Mouse (Mus musculus) testis, adult 2 months (tissue): ENCODE measurements around the gene Gm45021. TPM values are rescaled to one million over a fixed set of nuclear protein-coding genes. Genes with fewer than 3 reads are reported as not detected.
"Not testable (repeated sequence)": the region's sequence is repeated elsewhere in the genome, so short reads cannot be mapped to it uniquely, and the experiment has no call there.

Source experiments
- H3K27ac ChIP-seq: fragments of 200-500 bp; 2 replicates; pipeline ENCODE4 v1.5.1; 2012; ENCODE audit warnings: low read depth, low read length; ENCODE audit not compliant: control insufficient read depth, insufficient read depth
- H3K27me3 ChIP-seq: fragments of 200-500 bp; 2 replicates; pipeline ENCODE4 v1.6.1; 2012; ENCODE audit warnings: mild to moderate bottlenecking, low read length, moderate library complexity; ENCODE audit not compliant: control insufficient read depth, insufficient read depth
- H3K36me3 ChIP-seq: fragments of 200-500 bp; 2 replicates; pipeline ENCODE4 v1.6.1; 2012; ENCODE audit warnings: mild to moderate bottlenecking, low read length; ENCODE audit not compliant: control insufficient read depth, insufficient read depth
- H3K4me1 ChIP-seq: fragments of 200-500 bp; 2 replicates; pipeline ENCODE4 v1.6.1; 2012; ENCODE audit warnings: low read length; ENCODE audit not compliant: control insufficient read depth, insufficient read depth
- H3K4me3 ChIP-seq: fragments of 200-500 bp; 2 replicates; pipeline ENCODE4 v1.5.1; 2012; ENCODE audit warnings: low read depth, mild to moderate bottlenecking, low read length, moderate library complexity, mixed read lengths; ENCODE audit not compliant: control insufficient read depth
- CTCF ChIP-seq: fragments of 200-500 bp; IDR thresholded peaks from 2 replicates; pipeline ENCODE4 v1.5.1; 2012; ENCODE audit warnings: low read depth, mild to moderate bottlenecking, inconsistent platforms, low read length, moderate library complexity; ENCODE audit not compliant: control insufficient read depth, insufficient read depth, insufficient replicate concordance
- POLR2A ChIP-seq: fragments of 200-500 bp; IDR thresholded peaks from 2 replicates; pipeline ENCODE4 v1.6.1; 2012; ENCODE audit warnings: low read depth, mild to moderate bottlenecking, inconsistent platforms, low read length, moderate library complexity; ENCODE audit not compliant: control insufficient read depth
- polyA plus RNA-seq: library from polyadenylated mRNA; depleted of rRNA; stranded (reverse); fragments of >200 nt; gene quantifications from 2 replicates; pipeline ENCODE4 v1.2.3, GENCODE M21; 2012

The Gm45021 gene
- polyA plus RNA-seq, 1 experiment, result not detected

DNA sequence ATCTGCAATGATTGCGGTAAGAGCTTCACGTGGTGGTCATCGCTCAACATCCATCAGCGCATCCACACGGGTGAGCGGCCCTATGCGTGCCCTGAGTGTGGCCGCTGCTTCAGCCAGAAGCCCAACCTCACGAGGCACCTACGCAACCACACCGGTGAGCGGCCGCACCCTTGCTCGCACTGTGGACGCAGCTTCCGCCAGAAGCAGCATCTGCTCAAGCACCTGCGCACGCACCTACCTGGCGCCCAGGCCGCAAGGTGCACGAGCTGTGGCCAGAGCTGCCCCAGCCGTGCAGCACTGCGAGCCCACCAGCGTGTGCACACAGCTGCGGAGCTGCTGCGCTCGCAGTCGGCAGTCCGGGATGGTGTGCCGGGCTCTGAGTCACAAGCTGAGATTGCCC lies 30.6 kb downstream of the Gm45021 start:
- no peaks in the 10 kb centered on the region for H3K36me3 ChIP-seq
- H3K27ac ChIP-seq, result no peak overlapping the region
- no peak for TF ChIP-seq CTCF
- 0 out of 2 replicates have a peak, but pooled peaks have one; percentile 6 for TF ChIP-seq POLR2A
- H3K4me1 ChIP-seq, result peaks cover 15% of the 10 kb centered on the region
- H3K4me3 ChIP-seq, result peak overlapping the region; percentile 8
- no peaks in the 10 kb centered on the region for H3K27me3 ChIP-seq

- H3K4me3 ChIP-seq, H3K36me3 ChIP-seq, H3K27me3 ChIP-seq, H3K27ac ChIP-seq: not testable (repeated sequence)
- peaks cover 15% of the 10 kb centered on the region for H3K4me1 ChIP-seq
Measured at GRCm38 (mm10) chr6:48622186-48622843, 32.9 kb downstream of the Gm45021 start.

DNA sequence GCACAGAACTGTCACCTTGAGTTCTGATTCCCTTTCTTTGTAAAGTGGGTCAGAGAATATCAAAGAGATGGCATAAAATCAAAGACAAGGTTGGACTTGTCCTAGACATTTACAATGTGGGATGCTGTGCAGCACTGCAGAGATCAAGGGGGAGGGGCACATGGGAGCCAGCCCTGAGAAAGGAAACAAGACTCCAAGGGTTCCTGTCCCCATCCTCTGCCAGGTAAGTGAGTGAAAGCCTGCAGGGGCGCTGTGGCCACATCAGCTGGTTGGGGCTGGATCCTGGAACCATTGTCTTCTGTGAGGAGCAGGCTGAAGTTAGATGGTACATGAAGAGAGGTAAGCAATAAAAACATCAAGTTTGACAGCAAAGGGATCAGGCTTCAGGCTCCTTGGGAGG lies 34.0 kb downstream of the Gm45021 start:
- no peak overlapping the region for H3K4me3 ChIP-seq
- H3K27ac ChIP-seq, result no peak overlapping the region
- no peaks in the 10 kb centered on the region for H3K36me3 ChIP-seq
- H3K27me3 ChIP-seq, result no peaks in the 10 kb centered on the region
- TF ChIP-seq CTCF (no peak), POLR2A (no peak)
- peaks cover 15% of the 10 kb centered on the region for H3K4me1 ChIP-seq

GRCm38 (mm10) chr6:48626464-48626863 lies 37.1 kb downstream of the Gm45021 start, which contains the start of gene AI854703:
Gene AI854703, plus strand, starts transcription at chr6:48626764.
- H3K36me3 ChIP-seq, result no peaks in the 10 kb centered on the region
- peaks cover 9% of the 10 kb centered on the region for H3K4me1 ChIP-seq
- H3K4me3 ChIP-seq, result peak within 1 kb of the TSS; percentile 39
- H3K27ac ChIP-seq, result no peak within 1 kb of the TSS
- TF ChIP-seq CTCF, result no peak
- TF ChIP-seq POLR2A, result no peak
- H3K27me3 ChIP-seq, result no peaks in the 10 kb centered on the region

DNA sequence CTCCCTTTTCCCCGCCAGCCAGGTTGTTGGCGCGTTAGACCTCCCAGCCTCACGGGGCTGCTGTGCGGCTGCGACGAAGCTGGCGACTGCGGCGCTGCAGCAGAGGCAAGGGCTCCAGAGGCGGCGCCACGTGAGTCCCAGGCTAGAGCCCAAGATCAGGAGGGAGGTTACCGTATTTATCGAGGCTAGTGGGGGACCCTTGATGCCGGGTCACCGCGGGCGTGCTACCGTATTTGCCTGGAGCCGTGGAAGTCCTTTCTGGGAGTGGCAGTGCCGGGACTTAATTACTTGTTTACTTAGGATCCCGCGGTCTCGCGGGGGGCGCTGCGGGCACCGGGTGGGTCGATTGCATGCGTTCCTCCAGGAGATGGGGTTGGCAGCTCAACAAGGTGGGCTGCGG lies 37.6 kb downstream of the Gm45021 start:
- no peak overlapping the region for H3K27ac ChIP-seq
- H3K27me3 ChIP-seq, result no peaks in the 10 kb centered on the region
- peak overlapping the region; percentile 39 for H3K4me3 ChIP-seq
- TF ChIP-seq POLR2A, result no peak
- no peak for TF ChIP-seq CTCF
- peaks cover 9% of the 10 kb centered on the region for H3K4me1 ChIP-seq
- no peaks in the 10 kb centered on the region for H3K36me3 ChIP-seq

GRCm38 (mm10) chr6:48627511-48627924 lies 38.1 kb downstream of the Gm45021 start:
- H3K36me3 ChIP-seq, result no peaks in the 10 kb centered on the region
- H3K4me1 ChIP-seq, result peaks cover 9% of the 10 kb centered on the region
- no peak for TF ChIP-seq POLR2A
- TF ChIP-seq CTCF, result no peak
- H3K27ac ChIP-seq, result no peak overlapping the region
- peak overlapping the region; percentile 39 for H3K4me3 ChIP-seq
- no peaks in the 10 kb centered on the region for H3K27me3 ChIP-seq

GRCm38 (mm10) chr6:48628377-48628776 lies 39.0 kb downstream of the Gm45021 start:
- no peak overlapping the region for H3K27ac ChIP-seq
- no peaks in the 10 kb centered on the region for H3K27me3 ChIP-seq
- TF ChIP-seq POLR2A, result no peak
- no peak for TF ChIP-seq CTCF

More at GRCm38 (mm10) chr6:48628377-48628776, 39.0 kb downstream of the Gm45021 start:
- Histone ChIP-seq H3K4me3 (no peak overlapping the region), H3K4me1 (peaks cover 9% of the 10 kb centered on the region), H3K36me3 (no peaks in the 10 kb centered on the region)
